Mouse (Mus musculus) spleen, adult 2 months (tissue): ENCODE measurements around the gene Cit.

Experiments used
- CTCF ChIP-seq: fragments of 200-500 bp; IDR thresholded peaks from 2 replicates; pipeline ENCODE4 v1.5.1; 2011; ENCODE audit warnings: mild to moderate bottlenecking, inconsistent platforms; ENCODE audit not compliant: insufficient read depth, insufficient read length, insufficient replicate concordance; ENCODE audit errors: extremely low read depth
- POLR2A ChIP-seq: fragments of 200-500 bp; IDR thresholded peaks from 2 replicates; pipeline ENCODE4 v1.6.1; 2011; ENCODE audit warnings: low read depth, low read length, inconsistent platforms

DNA sequence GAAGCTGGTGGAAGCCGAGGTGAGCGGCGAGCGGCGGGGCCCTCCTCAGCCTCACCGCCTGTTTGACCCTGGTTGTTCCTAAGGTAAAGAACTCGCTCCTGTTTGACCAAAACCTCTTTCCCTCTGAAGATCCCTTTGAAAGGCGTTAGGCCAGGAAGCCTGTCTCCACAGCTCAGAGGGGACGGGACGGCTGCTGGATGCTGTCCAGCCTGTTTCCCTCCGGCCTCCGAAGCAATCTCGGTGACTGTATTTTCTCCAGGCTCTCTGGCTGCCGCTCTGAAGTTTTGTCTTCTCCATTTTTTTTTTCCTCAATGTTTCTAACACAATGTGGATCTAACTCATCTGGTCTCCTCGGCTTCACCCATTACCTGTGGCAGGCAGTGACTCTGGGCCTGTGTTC is 91.8 kb downstream of the Cit start:
- TF ChIP-seq CTCF, result no peak
- TF ChIP-seq POLR2A, result no peak
